Mouse (Mus musculus) testis, adult 2 months (tissue): ENCODE measurements around the gene Ctnna2. TPM values are rescaled to one million over a fixed set of nuclear protein-coding genes. Genes with fewer than 3 reads are reported as not detected.

Experiments
- H3K27ac ChIP-seq: fragments of 200-500 bp; 2 replicates; pipeline ENCODE4 v1.5.1; 2012; ENCODE audit warnings: low read depth, low read length; ENCODE audit not compliant: control insufficient read depth, insufficient read depth
- H3K27me3 ChIP-seq: fragments of 200-500 bp; 2 replicates; pipeline ENCODE4 v1.6.1; 2012; ENCODE audit warnings: mild to moderate bottlenecking, low read length, moderate library complexity; ENCODE audit not compliant: control insufficient read depth, insufficient read depth
- H3K36me3 ChIP-seq: fragments of 200-500 bp; 2 replicates; pipeline ENCODE4 v1.6.1; 2012; ENCODE audit warnings: mild to moderate bottlenecking, low read length; ENCODE audit not compliant: control insufficient read depth, insufficient read depth
- H3K4me1 ChIP-seq: fragments of 200-500 bp; 2 replicates; pipeline ENCODE4 v1.6.1; 2012; ENCODE audit warnings: low read length; ENCODE audit not compliant: control insufficient read depth, insufficient read depth
- H3K4me3 ChIP-seq: fragments of 200-500 bp; 2 replicates; pipeline ENCODE4 v1.5.1; 2012; ENCODE audit warnings: low read depth, mild to moderate bottlenecking, low read length, moderate library complexity, mixed read lengths; ENCODE audit not compliant: control insufficient read depth
- CTCF ChIP-seq: fragments of 200-500 bp; IDR thresholded peaks from 2 replicates; pipeline ENCODE4 v1.5.1; 2012; ENCODE audit warnings: low read depth, mild to moderate bottlenecking, inconsistent platforms, low read length, moderate library complexity; ENCODE audit not compliant: control insufficient read depth, insufficient read depth, insufficient replicate concordance
- POLR2A ChIP-seq: fragments of 200-500 bp; IDR thresholded peaks from 2 replicates; pipeline ENCODE4 v1.6.1; 2012; ENCODE audit warnings: low read depth, mild to moderate bottlenecking, inconsistent platforms, low read length, moderate library complexity; ENCODE audit not compliant: control insufficient read depth
- polyA plus RNA-seq: library from polyadenylated mRNA; depleted of rRNA; stranded (reverse); fragments of >200 nt; gene quantifications from 2 replicates; pipeline ENCODE4 v1.2.3, GENCODE M21; 2012

Ctnna2 gene
- polyA plus RNA-seq, 1 experiment: 7.2 TPM

DNA sequence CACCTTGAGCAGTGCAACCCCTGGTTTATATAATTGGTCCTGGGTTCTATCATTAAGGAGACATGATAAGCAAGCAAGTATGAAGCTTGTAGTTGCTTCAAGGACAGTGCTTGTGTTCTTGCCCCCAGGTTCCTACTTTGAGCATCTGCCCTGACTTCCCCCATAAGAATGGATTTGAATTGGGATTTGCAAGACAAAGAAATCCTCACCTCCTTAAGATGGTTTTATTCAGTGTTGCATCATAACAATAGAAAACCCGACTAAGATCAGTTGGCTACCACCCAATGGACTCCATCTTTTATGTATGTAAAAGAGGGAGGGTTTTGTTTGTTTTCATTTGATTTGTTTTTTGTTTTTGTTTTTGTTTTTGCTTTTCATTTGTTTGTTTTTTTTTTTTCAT is 1005.2 kb downstream of the Ctnna2 start:
- Histone ChIP-seq H3K27me3 (no peaks in the 10 kb centered on the region), H3K4me1 (no peaks in the 10 kb centered on the region), H3K36me3 (no peaks in the 10 kb centered on the region), H3K27ac (no peak overlapping the region), H3K4me3 (no peak overlapping the region)
- TF ChIP-seq CTCF (no peak), POLR2A (no peak)

DNA sequence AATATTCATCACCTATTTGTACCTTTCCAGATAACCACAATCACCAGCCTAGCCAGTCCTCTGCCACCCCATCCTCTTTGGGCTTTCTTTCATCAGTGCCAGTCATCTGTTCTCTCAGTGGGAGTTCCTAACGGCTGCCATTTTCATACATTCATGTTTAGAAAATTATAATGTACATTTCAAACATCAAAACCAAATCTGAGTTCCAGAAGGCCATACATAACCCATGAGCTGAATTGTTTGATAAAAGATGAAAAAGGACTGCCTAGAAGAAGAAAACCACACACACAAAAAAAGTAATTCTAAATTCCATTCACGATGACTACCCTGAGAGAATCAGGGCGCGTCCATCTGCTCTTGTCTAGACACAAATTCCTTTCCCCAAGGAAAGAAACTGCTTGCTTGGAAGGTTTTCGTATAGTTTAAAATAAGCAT is 1014.5 kb downstream of the Ctnna2 start:
- Histone ChIP-seq H3K27me3 (no peaks in the 10 kb centered on the region), H3K4me3 (no peak overlapping the region), H3K36me3 (no peaks in the 10 kb centered on the region), H3K27ac (no peak overlapping the region), H3K4me1 (no peaks in the 10 kb centered on the region)
- TF ChIP-seq CTCF (no peak), POLR2A (no peak)

GRCm38 (mm10) chr6:76908086-76908485 is 1071.4 kb downstream of the Ctnna2 start:
- Histone ChIP-seq H3K27me3 (no peaks in the 10 kb centered on the region), H3K4me1 (no peaks in the 10 kb centered on the region), H3K27ac (no peak overlapping the region), H3K36me3 (no peaks in the 10 kb centered on the region), H3K4me3 (no peak overlapping the region)
- TF ChIP-seq CTCF: no peak
- TF ChIP-seq POLR2A: no peak

DNA sequence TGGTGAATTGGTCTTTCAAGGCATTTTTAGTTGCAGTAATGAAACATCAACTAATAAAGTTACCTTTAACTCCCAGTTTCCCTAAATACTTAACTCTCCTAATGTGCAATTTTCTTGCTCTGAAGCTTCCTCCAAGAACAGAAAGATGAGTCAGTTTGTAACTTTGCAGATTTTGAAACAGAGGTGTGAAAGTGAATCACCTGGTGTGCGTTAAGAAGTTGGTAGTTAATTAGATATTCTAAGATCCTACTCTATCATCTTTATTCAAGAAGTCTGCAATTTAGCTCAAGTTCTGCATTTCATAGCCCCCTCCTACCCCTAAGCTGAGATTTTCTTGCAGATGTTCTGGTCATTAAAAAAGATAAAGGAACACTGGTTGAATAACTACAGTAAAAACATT is 1082.3 kb downstream of the Ctnna2 start:
- TF ChIP-seq CTCF (no peak), POLR2A (no peak)
- no peaks in the 10 kb centered on the region for H3K4me1 ChIP-seq
- no peaks in the 10 kb centered on the region for H3K36me3 ChIP-seq
- no peak overlapping the region for H3K27ac ChIP-seq
- no peaks in the 10 kb centered on the region for H3K27me3 ChIP-seq
- H3K4me3 ChIP-seq: no peak overlapping the region
